Mouse (Mus musculus): Measurements from ENCODE around the gene Gm17542.

GRCm38 (mm10) chr10:58714789-58715148 lies 3.2 kb downstream of the Gm17542 start:
- no peak for TF ChIP-seq EP300 (IDR thresholded peaks at IDR 0.05)
- TF ChIP-seq CTCF (IDR thresholded peaks at IDR 0.05) = no peak
